Mouse (Mus musculus) frontal cortex, adult (tissue): ENCODE measurements at regions not wholly inside any gene's neighbourhood (a gene's known extent, or its start where the extent isn't known, plus 50 kb on each side); places are given as distances from the start of the nearest gene placed in this dataset.

Experiments
- ATAC-seq: cut with Nextera tagmentation; 2 replicates; pipeline ENCODE4 v1.9.2; 2017; ENCODE audit warnings: mild to moderate bottlenecking, moderate library complexity, mixed read lengths; ENCODE audit not compliant: low TSS enrichment

DNA sequence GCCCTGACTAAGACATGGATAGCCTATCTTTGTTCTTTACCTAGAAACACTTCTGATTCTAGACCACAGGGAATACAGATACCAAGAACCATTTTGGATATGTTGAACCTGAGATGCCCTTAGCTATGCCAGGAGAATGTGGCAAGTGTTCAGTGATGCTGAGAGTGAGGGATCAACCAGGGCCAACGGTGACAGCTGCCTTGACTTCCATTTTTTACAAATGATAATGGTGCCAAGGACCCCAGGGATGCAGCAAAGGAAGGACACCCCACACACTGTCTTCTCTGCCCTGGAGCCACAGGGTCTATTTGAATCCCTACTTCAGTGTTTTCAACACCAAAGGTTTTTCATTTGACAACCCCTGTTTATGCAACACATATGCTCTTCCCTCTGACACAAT, 174.4 kb downstream of the Gsdmc2 start:
- ATAC-seq: no peak

DNA sequence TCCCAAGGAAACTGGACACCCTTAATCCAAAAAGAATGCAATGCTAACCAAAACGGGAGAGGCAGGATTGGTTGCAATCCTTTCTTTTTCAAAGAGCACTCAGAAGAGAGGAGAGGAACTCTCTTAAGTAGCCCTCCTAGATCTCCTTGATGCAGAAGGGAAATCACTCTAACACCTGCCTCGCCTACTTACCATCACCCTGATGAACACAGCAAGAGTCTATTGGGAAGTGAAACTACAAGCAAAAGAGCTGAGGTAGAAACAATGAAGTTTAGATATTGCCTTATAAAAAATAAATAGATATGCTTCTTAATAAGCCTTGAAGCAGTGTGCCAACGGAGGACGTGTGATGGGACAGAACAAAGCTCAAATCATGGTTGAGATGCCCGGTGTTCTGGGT, 177.4 kb downstream of the Gsdmc2 start:
- no peak for ATAC-seq

- no peak for ATAC-seq
Observed at GRCm38 (mm10) chr15:63665517-63665916, 179.5 kb downstream of the Gsdmc2 start.

- ATAC-seq: no peak
Observed at GRCm38 (mm10) chr15:63664877-63665276, 180.1 kb downstream of the Gsdmc2 start.

GRCm38 (mm10) chr15:63662183-63662582, 182.8 kb downstream of the Gsdmc2 start:
- no peak for ATAC-seq

- no peak for ATAC-seq
Observed at GRCm38 (mm10) chr15:63658031-63658521, 186.9 kb downstream of the Gsdmc2 start.

- ATAC-seq: peak; percentile 90
Observed at GRCm38 (mm10) chr15:63652216-63652961, 192.6 kb downstream of the Gsdmc2 start.

DNA sequence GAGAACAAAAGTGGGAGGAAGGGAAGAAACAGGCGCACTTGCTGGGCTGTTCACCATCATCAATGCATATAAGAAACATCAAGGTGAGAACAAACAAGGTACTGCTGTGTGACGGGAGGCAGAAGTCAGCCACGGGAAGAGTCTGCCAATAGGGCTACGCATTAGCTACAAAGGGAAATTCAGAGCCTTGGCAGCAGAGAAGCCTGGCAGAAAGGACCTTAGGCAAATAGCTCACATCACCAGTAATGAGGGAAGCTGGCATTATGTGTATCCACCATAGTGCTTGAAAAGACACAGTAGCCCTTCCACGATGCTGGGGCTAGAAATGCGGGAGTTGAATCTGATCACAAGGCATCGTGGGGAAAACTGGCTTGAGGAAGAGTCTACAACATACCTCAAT, 193.9 kb downstream of the Gsdmc2 start:
- no peak for ATAC-seq

DNA sequence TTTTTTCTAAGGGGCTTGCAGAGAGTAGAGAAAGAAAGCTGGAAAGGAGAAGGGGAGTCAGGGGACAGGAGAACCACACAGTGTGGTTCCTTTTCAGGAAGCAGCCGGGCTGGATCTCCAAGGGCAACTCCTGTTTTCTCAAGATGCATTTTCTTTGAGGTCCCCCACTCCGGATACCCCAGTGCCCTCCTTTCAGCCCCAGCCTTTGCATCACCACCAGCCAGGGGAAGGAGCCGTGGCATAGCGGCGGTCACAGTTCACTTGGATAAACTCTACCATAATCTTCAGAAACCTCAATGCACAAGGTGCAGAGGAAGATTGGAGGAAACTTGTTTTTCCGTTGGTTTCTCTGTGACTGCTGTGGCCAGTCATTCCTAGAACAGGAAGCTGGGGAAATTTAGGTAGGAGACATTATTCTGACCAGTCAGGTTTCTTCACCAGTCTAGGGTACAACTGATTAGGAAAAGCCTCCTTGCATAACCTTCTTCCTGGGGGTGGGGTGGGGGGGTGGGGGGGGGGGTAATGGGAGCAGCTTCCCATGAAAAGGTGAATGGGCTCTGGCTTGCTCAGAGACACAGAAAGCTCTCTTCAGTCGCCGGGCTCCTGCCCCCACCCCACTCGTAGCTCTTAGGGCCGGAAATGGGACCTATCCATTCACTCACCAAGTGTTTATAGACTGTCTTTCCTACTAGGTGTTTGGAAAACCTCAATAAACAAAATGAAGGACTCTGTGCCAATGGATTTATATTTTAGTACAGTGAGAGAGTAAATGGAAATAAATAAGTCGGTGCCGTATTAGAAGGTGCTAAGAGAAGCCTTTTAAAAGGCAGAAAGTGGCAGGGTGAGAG, 196.6 kb downstream of the Gsdmc2 start:
- ATAC-seq: no peak

- no peak for ATAC-seq
Observed at GRCm38 (mm10) chr15:63624814-63625213, 220.2 kb downstream of the Gsdmc2 start.

DNA sequence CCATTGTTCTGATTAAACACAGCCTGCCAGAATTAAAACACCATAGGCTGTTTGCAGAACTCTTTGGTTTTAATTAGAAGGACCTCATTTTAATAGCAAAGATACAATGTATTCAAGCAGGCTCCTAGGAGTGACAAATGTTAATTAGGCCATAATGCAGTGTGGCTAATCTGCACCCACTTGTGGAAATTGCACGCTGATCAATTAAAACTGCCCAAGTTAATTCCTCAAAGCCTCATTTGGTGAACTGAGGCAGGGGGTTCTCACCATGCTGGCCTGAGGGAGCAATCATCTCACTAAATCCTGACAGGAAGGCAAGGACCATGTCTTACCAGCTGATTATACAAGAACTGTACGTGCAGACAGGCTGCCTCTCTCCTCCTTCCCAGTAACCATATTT, 220.7 kb downstream of the Gsdmc2 start:
- ATAC-seq: no peak

- peak; percentile 65 for ATAC-seq
Observed at GRCm38 (mm10) chr15:63616506-63617208, 228.3 kb downstream of the Gsdmc2 start.

DNA sequence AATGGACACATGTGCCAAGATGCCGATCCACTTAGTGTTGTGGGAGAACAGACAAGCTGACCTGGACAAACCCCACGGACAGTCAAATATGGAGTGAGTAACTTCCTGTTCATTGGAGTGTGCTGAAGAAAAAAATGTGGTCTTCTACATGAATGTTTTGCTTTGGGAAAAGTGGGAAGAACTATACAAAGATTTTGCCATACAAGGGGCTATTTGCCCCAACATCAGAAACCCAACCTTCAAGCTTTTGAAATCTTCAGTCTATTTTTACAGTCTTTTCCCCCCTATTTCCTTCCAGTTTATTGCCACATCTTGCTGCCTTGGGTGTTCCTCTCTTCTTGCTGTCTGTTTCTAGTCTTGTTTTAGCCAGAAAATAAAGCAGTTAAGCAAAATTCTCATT, 230.8 kb downstream of the Gsdmc2 start:
- ATAC-seq: no peak

DNA sequence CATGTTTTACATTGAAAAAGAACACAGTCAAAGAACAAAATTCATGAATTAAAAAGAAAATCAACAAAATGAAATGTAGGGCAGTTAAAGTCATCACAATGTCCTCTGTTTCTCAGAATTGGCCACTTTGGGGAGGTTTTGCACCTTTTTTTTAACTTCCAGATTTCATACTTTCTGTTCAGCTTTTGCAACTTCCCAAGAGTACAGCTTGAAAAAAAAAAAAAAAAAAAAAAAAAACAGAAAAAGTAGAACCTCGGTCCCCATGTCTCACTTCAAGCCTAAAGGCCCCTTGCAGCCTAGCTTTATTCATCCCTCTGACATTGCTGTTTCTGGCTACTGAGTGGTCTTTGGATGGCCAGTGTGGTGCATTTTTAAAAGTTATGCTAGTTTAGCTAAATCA, 231.9 kb downstream of the Gsdmc2 start:
- ATAC-seq: no peak

GRCm38 (mm10) chr15:63611161-63611560, 233.8 kb downstream of the Gsdmc2 start:
- ATAC-seq: no peak

GRCm38 (mm10) chr15:63603100-63603714, 241.8 kb downstream of the Gsdmc2 start:
- no peak for ATAC-seq

- peak; percentile 80 for ATAC-seq
Observed at GRCm38 (mm10) chr15:63601543-63601942, 243.4 kb downstream of the Gsdmc2 start.

DNA sequence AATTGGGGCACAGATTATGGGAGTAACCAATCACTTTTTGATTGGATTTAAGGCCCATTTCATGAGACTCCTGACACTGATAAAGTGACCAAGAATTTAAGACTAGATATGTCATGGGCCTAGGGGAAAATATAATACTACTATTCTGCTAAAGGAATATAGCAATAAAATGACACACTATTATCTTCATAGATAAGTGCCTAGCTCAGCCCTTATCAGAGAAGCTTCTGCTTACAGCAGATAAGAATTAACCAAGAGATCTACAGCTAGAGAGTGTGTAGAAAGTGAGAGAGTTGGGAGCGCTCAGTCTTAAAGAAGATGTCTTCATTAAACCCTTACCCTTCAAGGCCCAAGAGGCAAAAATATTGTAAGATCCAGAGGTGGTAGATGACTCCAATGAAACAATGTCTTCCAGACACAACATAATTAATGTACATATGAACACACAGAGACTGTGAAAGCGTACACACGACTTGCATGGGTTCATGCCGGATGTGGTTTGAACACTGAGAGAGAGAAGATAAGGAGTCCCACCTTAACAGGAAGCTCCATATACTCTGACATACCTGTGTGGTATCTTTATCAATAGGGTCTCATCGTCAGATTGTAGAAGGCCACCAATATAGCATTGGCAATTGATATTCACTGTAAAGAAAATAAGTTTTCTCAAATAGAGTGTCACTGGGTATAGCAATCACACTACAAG, 252.1 kb downstream of the Gsdmc2 start:
- no peak for ATAC-seq

DNA sequence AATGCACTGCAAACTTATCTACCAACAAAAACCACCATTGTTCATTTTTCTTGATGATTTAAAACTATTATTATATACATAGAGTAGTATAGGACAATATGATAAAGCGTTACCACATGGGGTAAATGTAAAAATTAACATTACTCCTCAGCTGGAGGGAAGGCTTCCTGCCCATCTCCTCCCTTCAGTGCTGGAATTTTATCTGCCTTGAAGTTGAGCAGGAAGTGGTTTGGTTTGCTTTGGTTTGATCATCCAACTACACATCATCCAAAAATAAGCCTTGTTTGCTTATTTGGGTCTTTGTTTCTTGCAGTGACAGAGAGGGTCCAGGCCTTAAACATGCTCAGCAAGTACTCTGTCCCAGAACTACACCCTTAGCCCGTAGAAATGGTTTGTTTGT, 285.7 kb downstream of the Gsdmc2 start:
- ATAC-seq: no peak

DNA sequence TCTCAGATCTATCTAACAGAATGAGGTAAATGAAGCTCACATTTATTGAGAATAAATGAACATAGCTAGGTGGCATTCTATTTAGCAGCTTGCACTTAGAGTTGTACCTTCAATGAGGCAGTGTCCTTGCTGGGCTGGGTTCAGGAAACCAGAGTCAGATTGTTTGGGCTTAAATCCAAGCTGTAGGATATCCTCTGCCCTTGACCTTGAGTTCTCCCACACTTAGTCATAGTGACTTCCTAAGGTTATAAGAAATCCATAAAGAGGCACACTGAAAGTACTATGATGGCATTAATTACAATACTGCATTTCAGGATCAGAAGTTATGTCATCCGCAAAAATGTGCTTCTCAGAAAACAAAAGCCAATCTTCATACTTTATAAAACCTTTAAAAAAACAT, 286.3 kb downstream of the Gsdmc2 start:
- no peak for ATAC-seq

DNA sequence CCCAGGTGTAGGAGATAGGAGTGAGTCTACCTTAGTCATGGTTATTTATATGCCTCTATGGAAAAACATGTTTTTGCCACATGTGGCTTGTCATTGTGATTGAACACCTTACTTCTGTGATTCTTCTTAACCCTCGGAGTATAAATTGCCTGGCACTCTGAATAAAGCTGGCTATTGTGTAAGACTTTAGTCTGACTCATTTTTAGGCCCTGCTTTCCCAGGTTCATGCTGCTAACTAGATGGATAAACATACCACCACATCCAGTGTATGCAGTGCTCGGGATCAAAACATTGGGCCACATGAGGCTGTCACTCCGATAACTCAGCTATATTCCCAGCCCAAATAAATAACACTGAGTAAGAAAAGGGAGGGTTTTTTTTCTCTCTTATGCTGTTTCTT, 287.2 kb downstream of the Gsdmc2 start:
- ATAC-seq: no peak
